Mouse (Mus musculus): ENCODE data around the gene Ybx3. TPM values are rescaled to one million over a fixed set of nuclear protein-coding genes. Genes with fewer than 3 reads are reported as not detected.

The Ybx3 gene
- polyA plus RNA-seq, 1 experiment from 2014 or later = 36.9 TPM

- Histone ChIP-seq H3K9ac (no peak overlapping the region), H3K9me3 (no peaks in the 10 kb centered on the region), H3K4me1 (no peaks in the 10 kb centered on the region), H3K27ac (replicated peaks) (no peak overlapping the region), H3K27me3 (replicated peaks) (no peaks in the 10 kb centered on the region), H3K36me3 (no peaks in the 10 kb centered on the region), H3K4me2 (no peak overlapping the region), H3K4me3 (no peak overlapping the region)
- 74% methylated on average over 7 of the region's 7 CpGs for WGBS
- ATAC-seq (ENCODE audit: extremely low read depth, insufficient number of reproducible peaks, low FRiP score, low TSS enrichment) = no peak
These were observed 71.8 kb downstream of the Ybx3 start for GRCm38 (mm10) chr6:131316155-131317101.

Other genes with a start within 250 kb of the Ybx3 start
- 0.13 TPM in 1 of 2 replicates, not detected in the other for gene Klra2, start 141.1 kb downstream of the Ybx3 start, polyA plus RNA-seq (2015; fragmentation: Nextera tagmentation; extraction: Ambion mirVana)
- 39.1 and 41.9 TPM in 2 replicates for gene Magohb, start 95.2 kb downstream of the Ybx3 start, polyA plus RNA-seq (2015; fragmentation: Nextera tagmentation; extraction: Ambion mirVana)
- gene Styk1, start 34.9 kb downstream of the Ybx3 start, polyA plus RNA-seq (2015; fragmentation: Nextera tagmentation; extraction: Ambion mirVana) = 0.71 and 1.1 TPM in 2 replicates
- not detected in 2 replicates for gene 5430401F13Rik, start 97.9 kb upstream of the Ybx3 start, polyA plus RNA-seq (2015; fragmentation: Nextera tagmentation; extraction: Ambion mirVana)
- gene Gm6619, start 97.9 kb upstream of the Ybx3 start, polyA plus RNA-seq (2015; fragmentation: Nextera tagmentation; extraction: Ambion mirVana) = not detected in 2 replicates
- gene Tas2r130, start 242.4 kb upstream of the Ybx3 start, polyA plus RNA-seq (2015; fragmentation: Nextera tagmentation; extraction: Ambion mirVana) = not detected in 2 replicates